8 mouse cellular contexts compared by ENCODE assay signal in the genomic region with DNA sequence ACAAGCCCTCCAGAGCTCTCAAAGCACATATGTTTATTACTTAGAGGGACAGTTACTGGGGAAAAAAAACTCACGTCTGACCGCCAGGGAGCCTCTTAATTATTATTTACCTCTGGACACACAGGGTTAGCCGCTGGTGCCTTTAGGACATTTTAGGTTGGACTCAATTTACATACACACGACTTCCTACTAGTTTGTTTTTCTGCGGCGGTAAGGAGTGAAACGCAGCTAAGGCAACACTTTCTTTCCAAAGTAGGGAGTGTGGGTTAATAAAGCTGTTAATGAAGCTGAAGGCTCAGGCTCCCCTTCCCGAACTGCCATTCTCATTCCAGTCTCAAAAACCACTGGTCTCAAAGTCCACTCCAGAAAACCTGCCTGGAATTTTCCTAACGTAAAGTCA.
A peak's percentile ranks its signal among the peaks of the same experiment; 100 is the strongest.
DNase-seq lines count a peak whose midpoint lies in the region; ATAC-seq lines count a peak whose summit lies in the region.

No protein-coding gene starts in this region.

- H3K27ac ChIP-seq in heart, embryonic 11.5 days (ENCODE audit: low read depth, low read length): peak overlapping the region; percentile 95
- H3K27ac ChIP-seq in hindbrain, embryonic 12.5 days: peak overlapping the region; percentile 88

- H3K9me3 ChIP-seq in heart, embryonic 11.5 days (replicated peaks; ENCODE audit: control insufficient read depth, low read length): no peaks in the 10 kb centered on the region
- no peaks in the 10 kb centered on the region for H3K9me3 ChIP-seq in hindbrain, embryonic 12.5 days (replicated peaks)

- peak overlapping the region; percentile 53 for H3K4me3 ChIP-seq in heart, embryonic 11.5 days (ENCODE audit: low read depth, low read length)
- H3K4me3 ChIP-seq in hindbrain, embryonic 12.5 days: peak overlapping the region; percentile 33

- peak overlapping the region; percentile 77 for H3K9ac ChIP-seq in heart, embryonic 11.5 days (ENCODE audit: low read depth, low read length)
- peak overlapping the region; percentile 56 for H3K9ac ChIP-seq in hindbrain, embryonic 12.5 days

- peaks cover 7% of the 10 kb centered on the region; the same call in 1 of the 2 replicates for H3K36me3 ChIP-seq in heart, embryonic 11.5 days (ENCODE audit: control insufficient read depth, insufficient read depth, low read length)
- H3K36me3 ChIP-seq in hindbrain, embryonic 12.5 days: 0 out of 2 replicates have a peak, but pooled peaks cover 7% of the 10 kb centered on the region

- peak overlapping the region; percentile 76 for H3K4me2 ChIP-seq in heart, embryonic 11.5 days
- H3K4me2 ChIP-seq in hindbrain, embryonic 12.5 days (replicated peaks): peak overlapping the region; percentile 65

- ATAC-seq in heart, embryonic 11.5 days (replicated peaks; ENCODE audit: insufficient number of reproducible peaks, low FRiP score, low TSS enrichment): no peak
- 0 out of 2 replicates have a peak, but pooled peaks have one; percentile 6 for ATAC-seq in hindbrain, embryonic 12.5 days (ENCODE audit: low FRiP score)

- H3K27me3 ChIP-seq in heart, embryonic 11.5 days (ENCODE audit: control insufficient read depth, insufficient read depth, low read length): no peaks in the 10 kb centered on the region
- no peaks in the 10 kb centered on the region for H3K27me3 ChIP-seq in hindbrain, embryonic 12.5 days

- intact Hi-C loops in left cerebral cortex, postnatal 25 days (cut with DNase I): loop anchor here (5.0 kb wide), 1 partner anchor 34 kb away; no protein-coding TSS in a partner anchor

- WGBS in heart, embryonic 11.5 days (ENCODE audit: insufficient replicate concordance): 2% methylated on average over 9 of the region's 9 CpGs
- 1% methylated on average over 9 of the region's 9 CpGs for WGBS in hindbrain, embryonic 12.5 days

- DNase-seq in heart, adult 18-20 months: no peak
- peak; percentile 43 for DNase-seq in MN1 (ENCODE audit: low spot score)
- peak; percentile 47 for DNase-seq in lung, postnatal 36 days
- DNase-seq in testis, postnatal 10 days (ENCODE audit: low spot score): no peak
- no peak for DNase-seq in adrenal gland, postnatal 25 days
- no peak for DNase-seq in left cerebral cortex, postnatal 25 days (ENCODE audit: low spot score in 2 of 2)

- peaks cover 18% of the 10 kb centered on the region for H3K4me1 ChIP-seq in heart, embryonic 11.5 days (ENCODE audit: control insufficient read depth, insufficient read depth, low read length)
- H3K4me1 ChIP-seq in hindbrain, embryonic 12.5 days: peaks cover 40% of the 10 kb centered on the region

Comparison
In these comparisons a context has a peak if more than half of its experiments do, and no peak if none do; other contexts are left out.
1. DNase-seq: peak in MN1 (single experiment) and lung, postnatal 36 days (single experiment); none in heart, adult 18-20 months (0 of 2), testis, postnatal 10 days (single experiment), adrenal gland, postnatal 25 days (single experiment) and left cerebral cortex, postnatal 25 days (0 of 2).